Mouse (Mus musculus) bone marrow macrophage, adult 2 months (primary cell): ENCODE results near the gene Ramp2.

Experiments used
- CTCF ChIP-seq: IDR thresholded peaks from 2 replicates; pipeline ENCODE4 v1.5.1; 2012; ENCODE audit warnings: low read depth, mild to moderate bottlenecking, low read length, moderate library complexity
- POLR2A ChIP-seq: IDR thresholded peaks from 2 replicates; pipeline ENCODE4 v1.6.1; 2012; ENCODE audit warnings: mild to moderate bottlenecking, low read depth, low read length, borderline replicate concordance

DNA sequence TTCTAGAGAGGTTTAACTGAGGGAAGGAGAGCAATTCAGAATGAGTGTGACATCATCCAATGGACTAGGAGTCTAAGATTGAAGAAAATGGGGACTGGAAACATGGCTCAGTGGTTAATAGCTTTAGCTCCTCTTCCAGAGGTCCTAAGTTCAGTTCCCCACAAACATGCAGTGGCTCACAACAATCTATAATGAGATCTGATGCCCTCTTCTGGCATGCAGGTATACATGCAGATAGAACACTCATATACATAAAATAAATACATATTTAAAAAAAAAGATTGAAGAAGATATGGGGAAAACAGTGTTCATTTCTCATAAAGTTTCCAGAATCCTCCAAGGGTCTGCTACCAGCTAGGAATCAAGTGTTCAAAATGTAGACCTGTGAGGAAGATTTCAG lies 10.4 kb upstream of the Ramp2 start:
- TF ChIP-seq CTCF = no peak
- no peak for TF ChIP-seq POLR2A
